Mouse (Mus musculus): ENCODE measurements around the gene Cacna1e.

- TF ChIP-seq POLR2A (IDR thresholded peaks at IDR 0.05; ENCODE audit: low read depth, low read length) (no peak), MAZ (IDR thresholded peaks at IDR 0.05; ENCODE audit: low read depth, low read length) (no peak), MAX (IDR thresholded peaks at IDR 0.05; ENCODE audit: low read length) (no peak), CTCF (conservative IDR thresholded peaks at IDR 0.05 in 1 of 2, IDR thresholded peaks at IDR 0.05 in 1 of 2; ENCODE audit: low read depth in 2 of 2, low read length in 2 of 2) (no peak), E2F4 (IDR thresholded peaks at IDR 0.05; ENCODE audit: insufficient replicate concordance, low read depth, low read length) (no peak), USF1 (IDR thresholded peaks at IDR 0.05; ENCODE audit: low read depth, low read length) (no peak)
These were observed 37.4 kb downstream of the Cacna1e start for GRCm38 (mm10) chr1:154846900-154847299.
